Mouse (Mus musculus) heart, embryonic 12.5 days (tissue): ENCODE measurements at regions not wholly inside any gene's neighbourhood (a gene's known extent, or its start where the extent isn't known, plus 50 kb on each side); places are given as distances from the start of the nearest gene placed in this dataset.
"Not testable (repeated sequence)": the region's sequence is repeated elsewhere in the genome, so short reads cannot be mapped to it uniquely, and the experiment has no call there.

ENCODE experiments used
- ATAC-seq: fragments of 200-750 bp; cut with Nextera tagmentation; 2 replicates; pipeline ENCODE4 v1.8.0; 2017; ENCODE audit warnings: moderate TSS enrichment, moderate library complexity; ENCODE audit not compliant: insufficient number of reproducible peaks, low FRiP score
- H3K27ac ChIP-seq: fragments of 300-500 bp; sonication (generic); 2 replicates; pipeline ENCODE4 v1.5.1; 2016; ENCODE audit warnings: mild to moderate bottlenecking, moderate library complexity; ENCODE audit not compliant: poor library complexity, severe bottlenecking
- H3K27me3 ChIP-seq: fragments of 300-500 bp; sonication (generic); replicated peaks from 2 replicates; pipeline ENCODE4 v1.6.1; 2016; ENCODE audit warnings: mild to moderate bottlenecking, moderate library complexity
- H3K36me3 ChIP-seq: fragments of 300-500 bp; sonication (generic); 2 replicates; pipeline ENCODE4 v1.6.1; 2016; ENCODE audit warnings: mild to moderate bottlenecking, moderate library complexity
- H3K4me1 ChIP-seq: fragments of 300-500 bp; sonication (generic); replicated peaks from 2 replicates; pipeline ENCODE4 v1.6.1; 2016; ENCODE audit warnings: mild to moderate bottlenecking
- H3K4me2 ChIP-seq: fragments of 300-500 bp; sonication (generic); 2 replicates; pipeline ENCODE4 v1.6.1; 2016; ENCODE audit warnings: mild to moderate bottlenecking, moderate library complexity
- H3K4me3 ChIP-seq: fragments of 300-500 bp; sonication (generic); 2 replicates; pipeline ENCODE4 v1.5.1; 2016; ENCODE audit warnings: mild to moderate bottlenecking
- H3K9ac ChIP-seq: fragments of 300-500 bp; sonication (generic); 2 replicates; pipeline ENCODE4 v1.6.1; 2016; ENCODE audit warnings: mild to moderate bottlenecking, moderate library complexity
- H3K9me3 ChIP-seq: fragments of 300-500 bp; sonication (generic); replicated peaks from 2 replicates; pipeline ENCODE4 v1.6.1; 2016; ENCODE audit warnings: mild to moderate bottlenecking, moderate library complexity
- WGBS: fragments of 180-500 bp; shearing (Covaris S2); methylation state at CpG from one replicate; pipeline ENCODE4 v1.1.7; 2016; 5-methylcytosine and 5-hydroxymethylcytosine counted together

GRCm38 (mm10) chr14:18464199-18464598, 132.5 kb upstream of the Ube2e1 start:
- 22% methylated on average over 5 of the region's 5 CpGs for WGBS
- H3K9ac ChIP-seq, H3K27me3 ChIP-seq, H3K27ac ChIP-seq, H3K4me3 ChIP-seq, H3K4me1 ChIP-seq, ATAC-seq, H3K9me3 ChIP-seq, H3K36me3 ChIP-seq: not testable (repeated sequence)
- peak overlapping the region; percentile 53; the same call in 1 of the 2 replicates for H3K4me2 ChIP-seq

DNA sequence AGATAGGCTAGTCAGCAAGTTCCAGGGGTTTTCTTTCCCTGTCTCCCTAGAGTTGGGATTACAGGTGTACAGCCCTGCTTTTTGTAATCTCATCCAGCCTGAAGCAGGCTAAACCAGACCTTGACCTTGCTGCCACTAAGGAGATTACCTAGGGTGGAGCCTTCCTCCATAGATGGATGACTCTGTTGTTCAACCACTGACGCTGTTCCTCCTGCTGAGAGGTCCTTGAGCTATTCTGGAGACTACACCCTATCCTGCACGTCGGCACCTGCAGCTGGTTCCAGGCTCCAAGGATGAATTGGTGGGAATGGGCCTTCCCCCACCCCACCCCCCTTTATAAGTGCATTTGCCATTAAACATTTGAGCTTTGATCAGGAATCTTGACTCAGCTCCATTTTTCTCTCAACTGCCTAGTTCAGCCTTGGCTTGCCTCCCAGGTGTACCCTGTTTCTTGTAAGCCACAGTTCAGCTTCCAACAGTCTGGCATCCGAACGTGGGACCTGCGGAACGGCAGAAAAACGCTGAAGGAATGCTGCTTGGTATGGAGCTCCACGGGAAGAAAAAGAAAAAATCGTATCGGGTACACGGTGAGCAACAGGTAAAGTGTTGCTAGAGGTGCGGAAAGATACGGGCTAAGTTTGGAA, 131.7 kb upstream of the Ube2e1 start:
- Histone ChIP-seq H3K9ac (no peak overlapping the region), H3K4me3 (peak overlapping the region; percentile 14; the same call in 1 of the 2 replicates)
- ATAC-seq, result no peak

GRCm38 (mm10) chr14:18462381-18462780, 130.7 kb upstream of the Ube2e1 start:
- no peaks in the 10 kb centered on the region for H3K27me3 ChIP-seq

More for the DNA sequence above, 131.7 kb upstream of the Ube2e1 start:
- WGBS, result 35% methylated on average over 14 of the region's 14 CpGs
- H3K27ac ChIP-seq, result no peak overlapping the region
- H3K4me1 ChIP-seq, result peaks cover 4% of the 10 kb centered on the region; the same call in 1 of the 2 replicates
- H3K4me2 ChIP-seq, result peak overlapping the region; percentile 53
- no peaks in the 10 kb centered on the region for H3K9me3 ChIP-seq
- H3K36me3 ChIP-seq, result no peaks in the 10 kb centered on the region
- no peaks in the 10 kb centered on the region for H3K27me3 ChIP-seq

GRCm38 (mm10) chr14:18448666-18449065, 117.0 kb upstream of the Ube2e1 start:
- no peak overlapping the region for H3K9ac ChIP-seq
- no peaks in the 10 kb centered on the region for H3K4me1 ChIP-seq
- H3K27ac ChIP-seq, result no peak overlapping the region
- H3K36me3 ChIP-seq, result no peaks in the 10 kb centered on the region
- H3K4me2 ChIP-seq, result no peak overlapping the region
- H3K27me3 ChIP-seq, result no peaks in the 10 kb centered on the region
- H3K4me3 ChIP-seq, result no peak overlapping the region
- 44% methylated on average over 1 of the region's 1 CpGs for WGBS
- no peak for ATAC-seq
- no peaks in the 10 kb centered on the region for H3K9me3 ChIP-seq

More at GRCm38 (mm10) chr14:18462381-18462780, 130.7 kb upstream of the Ube2e1 start:
- H3K4me2 ChIP-seq, result no peak overlapping the region
- no peak overlapping the region for H3K27ac ChIP-seq
- peaks cover 4% of the 10 kb centered on the region; the same call in 1 of the 2 replicates for H3K4me1 ChIP-seq
- no peak overlapping the region for H3K4me3 ChIP-seq
- no peaks in the 10 kb centered on the region for H3K9me3 ChIP-seq
- ATAC-seq, result no peak
- 82% methylated on average over 4 of the region's 4 CpGs for WGBS
- H3K9ac ChIP-seq, result no peak overlapping the region
- no peaks in the 10 kb centered on the region for H3K36me3 ChIP-seq

GRCm38 (mm10) chr14:18444492-18444891, 112.8 kb upstream of the Ube2e1 start:
- Histone ChIP-seq H3K4me1 (no peaks in the 10 kb centered on the region), H3K27ac (no peak overlapping the region), H3K27me3 (no peaks in the 10 kb centered on the region), H3K36me3 (no peaks in the 10 kb centered on the region), H3K4me2 (no peak overlapping the region), H3K9me3 (no peaks in the 10 kb centered on the region), H3K9ac (no peak overlapping the region), H3K4me3 (no peak overlapping the region)
- no peak for ATAC-seq
- WGBS, result 91% methylated on average over 1 of the region's 1 CpGs

GRCm38 (mm10) chr14:18428968-18429367, 97.3 kb upstream of the Ube2e1 start:
- WGBS, result 46% methylated on average over 4 of the region's 4 CpGs
- H3K9ac ChIP-seq, H3K4me1 ChIP-seq, H3K27me3 ChIP-seq, H3K9me3 ChIP-seq, H3K27ac ChIP-seq, H3K4me3 ChIP-seq, ATAC-seq, H3K4me2 ChIP-seq, H3K36me3 ChIP-seq: not testable (repeated sequence)

DNA sequence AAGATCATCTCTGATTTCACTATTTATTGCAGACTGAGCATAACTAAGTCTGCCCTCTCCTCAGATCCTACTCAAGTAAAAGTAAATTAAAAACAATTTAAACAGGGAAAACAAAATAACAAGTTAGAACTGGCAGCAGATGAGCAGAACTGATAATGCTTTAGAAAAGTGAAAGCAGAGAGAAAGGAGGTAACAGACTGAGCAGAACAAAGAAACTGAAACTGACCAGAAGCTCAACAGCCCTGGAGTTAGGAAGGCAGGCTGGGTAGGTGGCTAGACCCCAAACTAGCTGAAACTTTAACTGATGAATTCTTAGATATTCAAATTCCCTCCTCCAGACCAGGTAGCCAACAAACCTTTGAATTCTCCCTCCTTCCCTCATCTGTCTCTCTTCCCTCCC, 94.2 kb upstream of the Ube2e1 start:
- Histone ChIP-seq H3K9me3 (no peaks in the 10 kb centered on the region), H3K4me2 (no peak overlapping the region), H3K27ac (no peak overlapping the region), H3K4me1 (no peaks in the 10 kb centered on the region), H3K4me3 (no peak overlapping the region), H3K9ac (no peak overlapping the region), H3K27me3 (no peaks in the 10 kb centered on the region), H3K36me3 (no peaks in the 10 kb centered on the region)
- ATAC-seq, result no peak

DNA sequence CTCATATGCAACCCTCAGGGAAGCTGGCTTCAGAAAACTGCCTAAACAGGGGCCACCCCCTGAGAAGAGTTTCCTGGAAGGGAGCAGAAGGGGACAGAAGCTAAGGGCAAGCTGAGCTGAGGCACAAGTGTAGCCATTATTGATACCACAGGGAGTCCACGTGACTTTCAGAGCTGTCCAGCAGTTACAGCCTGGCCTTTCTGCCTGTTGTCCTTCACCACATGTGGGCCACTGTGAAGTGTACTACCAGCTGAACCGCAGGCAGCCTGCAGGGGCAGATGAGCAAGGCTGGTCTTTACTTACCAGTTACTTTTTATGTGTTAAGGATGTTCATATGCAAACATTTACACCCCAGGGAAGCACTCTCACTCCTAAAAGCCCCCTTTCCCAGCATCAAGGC, 85.2 kb upstream of the Ube2e1 start:
- H3K27ac ChIP-seq, result no peak overlapping the region
- no peak overlapping the region for H3K9ac ChIP-seq
- H3K4me1 ChIP-seq, result no peaks in the 10 kb centered on the region
- H3K27me3 ChIP-seq, result no peaks in the 10 kb centered on the region
- WGBS, result 9% methylated on average over 2 of the region's 2 CpGs
- ATAC-seq, result no peak
- peaks cover 4% of the 10 kb centered on the region for H3K9me3 ChIP-seq
- H3K36me3 ChIP-seq, result no peaks in the 10 kb centered on the region
- H3K4me2 ChIP-seq, result no peak overlapping the region
- no peak overlapping the region for H3K4me3 ChIP-seq

DNA sequence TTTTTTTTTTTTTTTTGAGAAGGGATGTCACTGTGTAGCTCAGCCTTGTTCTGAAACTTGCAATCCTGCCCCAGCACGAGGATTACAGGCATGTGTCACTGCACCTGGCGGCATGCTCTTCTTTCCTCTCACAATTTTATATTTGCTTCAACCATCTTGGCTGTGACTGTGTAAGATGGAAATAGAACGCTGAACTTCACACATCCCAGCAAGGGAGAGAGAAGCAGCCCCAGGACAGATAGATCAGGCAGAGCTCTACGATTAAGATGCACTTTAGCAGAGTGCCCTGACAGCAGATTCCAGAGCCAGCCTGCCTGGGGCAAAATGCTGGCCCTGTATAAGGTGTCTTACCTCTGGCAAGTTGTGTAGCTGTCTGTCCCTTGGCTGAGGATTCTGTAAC, 84.7 kb upstream of the Ube2e1 start:
- no peaks in the 10 kb centered on the region for H3K36me3 ChIP-seq
- peaks cover 4% of the 10 kb centered on the region for H3K9me3 ChIP-seq
- no peak for ATAC-seq
- H3K27me3 ChIP-seq, result no peaks in the 10 kb centered on the region
- no peak overlapping the region for H3K9ac ChIP-seq
- no peak overlapping the region for H3K27ac ChIP-seq
- no peak overlapping the region for H3K4me2 ChIP-seq
- no peak overlapping the region for H3K4me3 ChIP-seq
- WGBS, result 63% methylated on average over 4 of the region's 4 CpGs
- H3K4me1 ChIP-seq, result no peaks in the 10 kb centered on the region

- Histone ChIP-seq H3K27me3 (no peaks in the 10 kb centered on the region), H3K4me1 (peaks cover 18% of the 10 kb centered on the region), H3K9me3 (peaks cover 6% of the 10 kb centered on the region; the same call in 1 of the 2 replicates), H3K4me2 (no peak overlapping the region), H3K4me3 (no peak overlapping the region), H3K27ac (0 out of 2 replicates have a peak overlapping the region, but pooled peaks have one; percentile 4), H3K9ac (0 out of 2 replicates have a peak overlapping the region, but pooled peaks have one; percentile 13), H3K36me3 (no peaks in the 10 kb centered on the region)
- WGBS, result 86% methylated on average over 4 of the region's 4 CpGs
- no peak for ATAC-seq
Observed at GRCm38 (mm10) chr14:18398953-18399352, 67.3 kb upstream of the Ube2e1 start.

GRCm38 (mm10) chr14:18396206-18396764, 64.6 kb upstream of the Ube2e1 start:
- ATAC-seq, result no peak
- H3K27me3 ChIP-seq, result no peaks in the 10 kb centered on the region
- no peak overlapping the region for H3K4me3 ChIP-seq
- H3K27ac ChIP-seq, result no peak overlapping the region
- no peaks in the 10 kb centered on the region for H3K36me3 ChIP-seq
- no peaks in the 10 kb centered on the region; the same call in 1 of the 2 replicates for H3K9me3 ChIP-seq
- no peak overlapping the region for H3K9ac ChIP-seq
- H3K4me2 ChIP-seq, result no peak overlapping the region
- WGBS, result 82% methylated on average over 8 of the region's 8 CpGs
- peaks cover 20% of the 10 kb centered on the region for H3K4me1 ChIP-seq
